Mouse (Mus musculus) forebrain, embryonic 16.5 days (tissue): ENCODE measurements at regions not wholly inside any gene's neighbourhood (a gene's known extent, or its start where the extent isn't known, plus 50 kb on each side); places are given as distances from the start of the nearest gene placed in this dataset.
A peak's percentile ranks its signal among the peaks of the same experiment; 100 is the strongest.

Experiments used
- ATAC-seq: fragments of 200-750 bp; cut with Nextera tagmentation; 2 replicates; pipeline ENCODE4 v1.8.0; 2017; ENCODE audit warnings: mild to moderate bottlenecking, moderate library complexity
- H3K27ac ChIP-seq: fragments of 300-500 bp; sonication (generic); 2 replicates; pipeline ENCODE4 v1.5.1; 2014; ENCODE audit warnings: low read length, control low read depth
- H3K27me3 ChIP-seq: fragments of 300-500 bp; sonication (generic); replicated peaks from 2 replicates; pipeline ENCODE4 v1.6.1; 2014; ENCODE audit warnings: low read length; ENCODE audit not compliant: control insufficient read depth, insufficient read depth
- H3K36me3 ChIP-seq: fragments of 300-500 bp; sonication (generic); 2 replicates; pipeline ENCODE4 v1.6.1; 2014; ENCODE audit not compliant: control insufficient read depth, insufficient read depth
- H3K4me1 ChIP-seq: fragments of 300-500 bp; sonication (generic); replicated peaks from 2 replicates; pipeline ENCODE4 v1.6.1; 2014; ENCODE audit warnings: low read length; ENCODE audit not compliant: control insufficient read depth, insufficient read depth
- H3K4me2 ChIP-seq: fragments of 300-500 bp; sonication (generic); 2 replicates; pipeline ENCODE4 v1.6.1; 2014; ENCODE audit warnings: mild to moderate bottlenecking, low read length, control low read depth
- H3K4me3 ChIP-seq: fragments of 300-500 bp; sonication (generic); replicated peaks from 2 replicates; pipeline ENCODE4 v1.5.1; 2014; ENCODE audit warnings: mild to moderate bottlenecking, low read length, control low read depth
- H3K9ac ChIP-seq: fragments of 300-500 bp; sonication (generic); replicated peaks from 2 replicates; pipeline ENCODE4 v1.6.1; 2014; ENCODE audit warnings: low read depth, low read length, control low read depth
- H3K9me3 ChIP-seq: fragments of 300-500 bp; sonication (generic); 2 replicates; pipeline ENCODE4 v1.6.1; 2016; ENCODE audit warnings: low read length; ENCODE audit not compliant: control insufficient read depth
- WGBS: fragments of 180-500 bp; shearing (Covaris S2); extraction: QIAGEN DNeasy Blood & Tissue Kit; methylation state at CpG from one replicate; pipeline ENCODE4 v1.1.7; 2014; 5-methylcytosine and 5-hydroxymethylcytosine counted together

- H3K36me3 ChIP-seq = no peaks in the 10 kb centered on the region
- whole genome bisulfite sequencing = 10% methylated on average over 6 of the region's 6 CpGs
- H3K9me3 ChIP-seq = no peaks in the 10 kb centered on the region
- H3K4me1 ChIP-seq = peaks cover 8% of the 10 kb centered on the region
- peak overlapping the region; percentile 65 for H3K27ac ChIP-seq
- H3K9ac ChIP-seq = peak overlapping the region; percentile 32; the same call in 1 of the 2 replicates
- peak overlapping the region; percentile 46 for H3K4me2 ChIP-seq
- no peaks in the 10 kb centered on the region for H3K27me3 ChIP-seq
- peak; percentile 91 for ATAC-seq
- H3K4me3 ChIP-seq = peak overlapping the region; percentile 23
These were observed 87.3 kb upstream of the Col1a2 start for GRCm38 (mm10) chr6:4417247-4417709.

- no peak overlapping the region for H3K27ac ChIP-seq
- no peaks in the 10 kb centered on the region for H3K36me3 ChIP-seq
- H3K9me3 ChIP-seq = no peaks in the 10 kb centered on the region
- H3K4me2 ChIP-seq = no peak overlapping the region
- ATAC-seq = no peak
- no peak overlapping the region for H3K9ac ChIP-seq
- peaks cover 8% of the 10 kb centered on the region for H3K4me1 ChIP-seq
- WGBS = 64% methylated on average over 10 of the region's 10 CpGs
- no peaks in the 10 kb centered on the region for H3K27me3 ChIP-seq
- no peak overlapping the region for H3K4me3 ChIP-seq
These were observed 86.2 kb upstream of the Col1a2 start for GRCm38 (mm10) chr6:4418376-4418775.

GRCm38 (mm10) chr6:4418941-4419351 is 85.7 kb upstream of the Col1a2 start:
- H3K4me2 ChIP-seq = no peak overlapping the region
- H3K9me3 ChIP-seq = no peaks in the 10 kb centered on the region
- 76% methylated on average over 5 of the region's 5 CpGs for WGBS
- no peak overlapping the region for H3K4me3 ChIP-seq
- ATAC-seq = no peak
- no peaks in the 10 kb centered on the region for H3K36me3 ChIP-seq
- H3K9ac ChIP-seq = no peak overlapping the region
- peaks cover 8% of the 10 kb centered on the region for H3K4me1 ChIP-seq
- H3K27me3 ChIP-seq = no peaks in the 10 kb centered on the region
- no peak overlapping the region for H3K27ac ChIP-seq

- no peaks in the 10 kb centered on the region for H3K9me3 ChIP-seq
- peaks cover 8% of the 10 kb centered on the region for H3K4me1 ChIP-seq
- WGBS = 89% methylated on average over 7 of the region's 7 CpGs
- no peak for ATAC-seq
- no peak overlapping the region for H3K27ac ChIP-seq
- H3K36me3 ChIP-seq = no peaks in the 10 kb centered on the region
- H3K4me2 ChIP-seq = no peak overlapping the region
- no peaks in the 10 kb centered on the region for H3K27me3 ChIP-seq
- no peak overlapping the region for H3K9ac ChIP-seq
- no peak overlapping the region for H3K4me3 ChIP-seq
These were observed 83.1 kb upstream of the Col1a2 start for GRCm38 (mm10) chr6:4421466-4421865.

- Histone ChIP-seq H3K27ac (no peak overlapping the region), H3K27me3 (no peaks in the 10 kb centered on the region), H3K4me2 (no peak overlapping the region), H3K4me1 (0 out of 2 replicates have a peak, but pooled peaks cover 4% of the 10 kb centered on the region), H3K4me3 (no peak overlapping the region), H3K36me3 (no peaks in the 10 kb centered on the region), H3K9ac (no peak overlapping the region), H3K9me3 (no peaks in the 10 kb centered on the region)
- WGBS = 95% methylated on average over 4 of the region's 4 CpGs
- ATAC-seq = no peak
These were observed 77.5 kb upstream of the Col1a2 start for GRCm38 (mm10) chr6:4427122-4427521.

GRCm38 (mm10) chr6:4430704-4431310 is 73.8 kb upstream of the Col1a2 start:
- Histone ChIP-seq H3K27ac (no peak overlapping the region), H3K9me3 (no peaks in the 10 kb centered on the region), H3K27me3 (no peaks in the 10 kb centered on the region), H3K4me2 (no peak overlapping the region), H3K9ac (no peak overlapping the region), H3K4me3 (no peak overlapping the region), H3K4me1 (0 out of 2 replicates have a peak, but pooled peaks cover 4% of the 10 kb centered on the region), H3K36me3 (no peaks in the 10 kb centered on the region)
- ATAC-seq = peak; percentile 87
- 26% methylated on average over 1 of the region's 1 CpGs for WGBS

GRCm38 (mm10) chr6:4432192-4432591 is 72.4 kb upstream of the Col1a2 start:
- ATAC-seq = no peak
- 0 out of 2 replicates have a peak, but pooled peaks cover 4% of the 10 kb centered on the region for H3K4me1 ChIP-seq
- no peak overlapping the region for H3K4me2 ChIP-seq
- no peaks in the 10 kb centered on the region for H3K9me3 ChIP-seq
- WGBS = 89% methylated on average over 8 of the region's 8 CpGs
- H3K9ac ChIP-seq = no peak overlapping the region
- no peak overlapping the region for H3K4me3 ChIP-seq
- no peaks in the 10 kb centered on the region for H3K27me3 ChIP-seq
- H3K36me3 ChIP-seq = no peaks in the 10 kb centered on the region
- no peak overlapping the region for H3K27ac ChIP-seq

- H3K9ac ChIP-seq = no peak overlapping the region
- H3K9me3 ChIP-seq = no peaks in the 10 kb centered on the region
- H3K27ac ChIP-seq = no peak overlapping the region
- no peak overlapping the region for H3K4me2 ChIP-seq
- 0 out of 2 replicates have a peak, but pooled peaks cover 2% of the 10 kb centered on the region for H3K4me1 ChIP-seq
- no peak for ATAC-seq
- H3K4me3 ChIP-seq = no peak overlapping the region
- 80% methylated on average over 4 of the region's 4 CpGs for WGBS
- H3K36me3 ChIP-seq = no peaks in the 10 kb centered on the region
- no peaks in the 10 kb centered on the region for H3K27me3 ChIP-seq
These were observed 68.2 kb upstream of the Col1a2 start for GRCm38 (mm10) chr6:4436439-4436838.

GRCm38 (mm10) chr6:4436874-4437273 is 67.7 kb upstream of the Col1a2 start:
- Histone ChIP-seq H3K4me2 (no peak overlapping the region), H3K4me1 (0 out of 2 replicates have a peak, but pooled peaks cover under 1% of the 10 kb centered on the region), H3K9ac (no peak overlapping the region), H3K36me3 (no peaks in the 10 kb centered on the region), H3K27me3 (no peaks in the 10 kb centered on the region), H3K4me3 (no peak overlapping the region), H3K27ac (no peak overlapping the region), H3K9me3 (no peaks in the 10 kb centered on the region)
- ATAC-seq = no peak
- WGBS = 94% methylated on average over 1 of the region's 1 CpGs
